Mouse (Mus musculus) right cerebral cortex, postnatal 36 days (tissue): ENCODE measurements around the gene 9230112D13Rik.

ENCODE experiments used
- DNase-seq, 2 experiments: peaks; one replicate each; pipeline ENCODE4 v3.0.0; 2022; ENCODE audit warnings: low spot score in 2 of 2, mixed read lengths in 1 of 2

Gene 9230112D13Rik

GRCm38 (mm10) chr14:34522701-34523100, at the start of gene 9230112D13Rik:
TSS of gene 9230112D13Rik (minus strand) at chr14:34522801.
- no peak for DNase-seq

- DNase-seq: no peak
These were observed 49.2 kb upstream of the 9230112D13Rik start for GRCm38 (mm10) chr14:34571610-34572387.

DNA sequence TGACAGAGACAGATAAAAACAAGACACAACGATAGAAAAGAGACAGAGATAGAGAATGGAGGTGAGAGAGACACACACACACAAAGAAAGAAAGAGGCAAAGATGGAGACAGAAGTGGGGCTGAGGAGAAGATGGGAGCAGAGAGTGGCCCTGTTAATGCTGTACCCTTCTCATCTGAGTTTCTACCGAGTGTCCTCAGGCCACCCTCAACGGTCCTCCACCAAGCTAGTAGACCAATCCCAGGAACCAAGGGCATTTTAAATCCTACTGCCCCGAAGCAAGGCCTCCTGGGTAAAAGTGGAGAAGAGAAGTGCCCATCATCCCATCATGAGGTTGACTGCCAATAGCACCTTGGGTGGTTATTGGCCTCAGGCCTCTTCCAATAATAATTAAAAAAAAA, 48.3 kb upstream of the 9230112D13Rik start:
- no peak for DNase-seq

GRCm38 (mm10) chr14:34570294-34570693, 47.7 kb upstream of the 9230112D13Rik start:
- DNase-seq: peak; percentile 41 to 55

- DNase-seq: no peak
These were observed 47.1 kb upstream of the 9230112D13Rik start for GRCm38 (mm10) chr14:34569534-34570194.

DNA sequence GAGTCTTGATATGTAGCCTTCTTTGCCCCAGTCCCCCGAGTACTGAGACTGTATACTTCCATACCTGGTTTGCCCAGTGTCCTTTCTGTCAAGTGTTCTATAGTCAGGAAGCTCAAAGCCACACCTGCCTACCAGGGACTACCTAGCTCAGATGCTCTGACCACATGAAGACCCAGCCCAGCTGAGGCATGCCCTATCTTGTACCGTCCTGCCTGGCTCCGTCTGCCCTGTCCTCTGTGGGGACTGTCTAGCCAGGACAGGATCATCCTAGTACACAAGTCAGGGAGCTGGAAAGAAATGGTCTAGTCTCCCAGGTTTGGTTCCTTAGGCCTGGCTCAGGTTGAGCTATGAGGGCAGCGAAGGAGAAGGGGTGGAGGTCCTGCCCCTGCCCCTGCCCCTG, 46.0 kb upstream of the 9230112D13Rik start:
- DNase-seq: no peak

DNA sequence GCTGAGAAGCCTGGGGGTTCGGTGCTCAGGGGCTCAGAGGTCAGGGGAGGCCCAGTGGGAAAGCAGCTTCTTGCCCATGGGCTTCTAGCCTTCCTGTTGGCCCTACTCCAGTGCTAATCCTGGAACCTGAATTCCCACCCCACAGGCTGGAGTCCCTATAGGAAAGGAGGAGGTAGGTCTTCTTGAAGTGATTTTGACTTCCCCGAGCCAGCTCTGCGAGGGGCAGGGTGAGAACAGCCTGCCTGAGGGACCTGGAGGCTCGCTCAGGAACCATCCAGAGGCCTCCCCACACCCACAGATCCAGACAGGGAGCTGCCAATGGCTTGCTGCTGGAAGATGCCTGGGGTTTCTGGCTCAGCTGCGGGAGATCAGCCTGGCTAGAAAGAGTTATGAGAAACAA, 45.1 kb upstream of the 9230112D13Rik start:
- no peak for DNase-seq

- no peak for DNase-seq
These were observed 43.9 kb upstream of the 9230112D13Rik start for GRCm38 (mm10) chr14:34566530-34566929.

GRCm38 (mm10) chr14:34565711-34566110, 43.1 kb upstream of the 9230112D13Rik start:
- DNase-seq: no peak

- DNase-seq: no peak
These were observed 42.0 kb upstream of the 9230112D13Rik start for GRCm38 (mm10) chr14:34564646-34565045.

DNA sequence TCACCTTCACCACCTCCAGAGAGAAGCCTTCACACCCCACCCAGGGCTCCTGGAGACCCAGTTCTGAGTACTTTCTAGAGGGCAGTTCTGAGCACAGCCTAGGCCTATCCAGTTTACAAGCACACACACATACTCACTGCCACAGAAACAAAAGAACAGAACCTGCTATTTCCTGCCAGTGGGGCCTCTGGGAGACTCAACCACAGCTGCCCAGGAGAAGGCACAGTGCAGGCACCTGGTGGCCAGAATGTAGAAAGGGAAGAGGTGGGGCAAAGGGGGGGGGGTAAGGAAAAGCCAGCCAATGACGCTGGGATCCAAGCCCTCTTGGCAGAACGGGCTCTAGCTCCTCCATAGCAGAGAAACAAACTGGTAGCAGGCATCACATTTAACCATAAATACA, 39.8 kb upstream of the 9230112D13Rik start:
- DNase-seq: no peak

- DNase-seq: no peak
These were observed 39.0 kb upstream of the 9230112D13Rik start for GRCm38 (mm10) chr14:34561647-34562046.

- DNase-seq: no peak
These were observed 36.3 kb upstream of the 9230112D13Rik start for GRCm38 (mm10) chr14:34558947-34559346.

DNA sequence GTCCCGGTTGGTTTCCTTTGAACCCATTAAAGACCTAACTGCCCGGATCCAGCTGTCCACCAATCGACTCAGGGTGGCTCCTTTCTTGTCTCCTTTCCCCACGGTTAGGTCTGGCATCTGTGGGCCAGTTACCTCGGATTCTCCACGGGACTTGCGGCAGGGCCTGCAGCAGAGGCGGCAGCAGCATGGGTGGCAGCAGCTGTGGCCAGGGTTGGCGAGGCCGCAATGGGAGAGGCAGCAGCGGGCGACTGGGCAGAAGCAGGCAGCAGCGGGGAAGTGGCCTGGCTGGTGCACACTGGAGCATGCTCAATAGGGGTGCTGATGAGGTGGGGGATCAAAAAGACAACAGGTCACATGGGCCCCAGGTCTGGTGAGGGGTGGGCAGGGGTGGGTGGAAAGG, 32.6 kb upstream of the 9230112D13Rik start:
- no peak for DNase-seq

- no peak for DNase-seq
These were observed 31.4 kb upstream of the 9230112D13Rik start for GRCm38 (mm10) chr14:34554047-34554446.

GRCm38 (mm10) chr14:34553470-34553869, 30.9 kb upstream of the 9230112D13Rik start:
- no peak for DNase-seq

- DNase-seq: no peak
These were observed 29.6 kb upstream of the 9230112D13Rik start for GRCm38 (mm10) chr14:34552226-34552625.

DNA sequence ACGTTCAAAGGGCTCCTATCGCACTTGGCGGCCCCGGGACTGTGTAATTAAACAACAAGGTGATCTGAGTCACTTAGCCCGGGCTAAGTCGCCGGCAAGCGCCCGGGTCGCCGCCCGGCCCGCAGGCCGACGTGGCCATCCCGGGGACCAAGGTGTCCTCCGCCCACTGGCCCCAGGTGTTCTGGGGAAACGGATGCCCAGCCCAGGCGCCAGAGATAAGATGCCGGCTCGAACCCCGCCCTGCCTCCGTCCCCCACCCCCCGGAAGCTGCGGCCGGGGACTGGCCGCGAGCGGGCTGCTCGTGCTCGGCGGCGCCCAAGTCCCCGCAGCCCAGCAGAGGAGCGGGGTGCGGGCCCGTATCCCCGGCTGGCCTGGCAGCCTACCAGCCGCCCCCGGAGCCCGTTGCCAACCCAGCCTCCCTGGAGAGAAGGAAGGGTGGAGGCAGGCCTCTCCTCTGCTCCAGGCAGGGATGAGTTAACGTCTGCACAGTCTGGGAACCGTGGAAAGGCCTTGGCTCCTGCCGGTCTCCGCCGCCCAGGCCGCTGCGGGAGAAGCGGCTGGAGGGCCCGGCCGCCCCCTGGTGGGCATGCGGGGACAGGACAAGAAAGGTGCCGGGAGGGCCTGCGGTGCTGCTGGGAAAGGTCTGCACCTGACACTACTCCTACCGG, 26.5 kb upstream of the 9230112D13Rik start:
- peak; percentile 63 to 65 for DNase-seq

GRCm38 (mm10) chr14:34548391-34549001, 25.9 kb upstream of the 9230112D13Rik start:
- DNase-seq: peak in 1 of 2 experiments; percentile 45

- DNase-seq: no peak
These were observed 21.9 kb upstream of the 9230112D13Rik start for GRCm38 (mm10) chr14:34544545-34544944.

DNA sequence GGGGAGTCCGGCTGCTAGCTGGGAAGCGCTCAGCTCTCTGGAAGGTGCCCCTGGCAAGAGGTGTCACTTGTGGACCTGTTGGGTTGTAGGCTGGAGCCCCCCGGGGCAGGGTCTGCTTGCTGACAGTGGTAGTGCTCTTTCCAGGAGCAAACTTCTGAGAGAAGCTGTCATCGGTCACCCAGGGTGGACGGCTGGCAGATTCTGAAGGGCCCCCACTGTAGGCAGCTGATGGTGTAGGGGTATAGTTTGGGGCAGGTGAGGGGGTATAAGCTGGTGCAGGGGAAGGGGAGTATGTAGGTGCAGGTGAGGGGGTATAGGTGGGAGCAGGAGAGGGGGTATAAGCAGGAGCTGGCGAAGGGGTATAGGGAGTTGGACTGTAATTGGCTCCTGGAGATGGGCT, 21.4 kb upstream of the 9230112D13Rik start:
- DNase-seq: no peak

DNA sequence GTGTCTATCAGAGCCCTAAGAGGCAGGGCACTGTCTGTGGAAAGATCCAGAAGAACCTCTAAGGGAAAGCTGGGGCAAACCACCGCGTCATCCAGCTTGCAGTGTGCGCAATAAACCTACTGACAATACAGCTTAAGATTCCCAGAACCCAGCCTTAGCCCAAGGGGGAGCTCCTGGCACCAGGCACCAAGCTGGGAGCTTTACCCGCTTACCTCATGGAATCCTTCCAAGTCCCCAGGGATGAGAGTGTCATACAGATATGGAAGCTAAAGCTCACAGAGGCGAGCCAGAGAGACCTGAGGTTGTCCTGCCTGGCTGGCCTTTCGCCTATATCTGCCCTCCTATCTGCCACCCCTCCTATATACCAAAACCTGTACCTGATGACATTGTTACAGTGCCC, 21.0 kb upstream of the 9230112D13Rik start:
- DNase-seq: no peak
